Mouse (Mus musculus): ENCODE measurements around the gene Tbc1d1.

DNA sequence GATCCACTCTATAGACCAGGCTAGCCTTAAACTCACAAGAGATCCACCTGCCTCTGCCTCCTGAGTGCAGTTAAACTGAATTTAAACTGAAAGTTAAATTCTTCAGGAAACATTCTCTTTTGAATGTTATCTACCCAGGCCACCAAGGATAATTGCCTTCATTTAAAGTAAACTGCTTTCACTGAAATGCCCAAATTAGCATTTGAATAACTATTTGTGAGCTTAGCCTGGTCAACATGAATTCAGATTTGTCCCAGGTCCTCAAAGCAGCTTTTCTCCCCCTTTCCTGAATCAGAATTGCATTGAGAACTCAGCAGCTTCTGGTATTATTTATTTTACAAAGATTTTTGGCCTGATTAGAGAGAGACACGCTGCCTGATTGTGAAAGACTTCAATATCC lies 38.9 kb upstream of the Tbc1d1 start:
- TF ChIP-seq CTCF (IDR thresholded peaks at IDR 0.05; ENCODE audit: low read depth, low read length) (no peak), POLR2A (IDR thresholded peaks at IDR 0.05; ENCODE audit: extremely low read depth, insufficient read depth, low read length) (no peak)

All from liver, adult 2 months (tissue).